Mouse (Mus musculus) kidney, embryonic 14.5 days (tissue): ENCODE data around the gene Lgi4. TPM values are rescaled to one million over a fixed set of nuclear protein-coding genes. Genes with fewer than 3 reads are reported as not detected.
A peak's percentile ranks its signal among the peaks of the same experiment; 100 is the strongest.

Source experiments
- ATAC-seq: fragments of 200-750 bp; cut with Nextera tagmentation; 2 replicates; pipeline ENCODE4 v1.8.0; 2017; ENCODE audit warnings: moderate number of reproducible peaks, mild to moderate bottlenecking, moderate TSS enrichment, moderate library complexity; ENCODE audit not compliant: low FRiP score, low TSS enrichment
- H3K27ac ChIP-seq: fragments of 300-500 bp; sonication (generic); 2 replicates; pipeline ENCODE4 v1.5.1; 2014; ENCODE audit warnings: low read depth, mild to moderate bottlenecking, low read length, moderate library complexity, mixed read lengths
- H3K27me3 ChIP-seq: fragments of 300-500 bp; sonication (generic); 2 replicates; pipeline ENCODE4 v1.6.1; 2014; ENCODE audit warnings: mild to moderate bottlenecking, low read length; ENCODE audit not compliant: control insufficient read depth, insufficient read depth
- H3K36me3 ChIP-seq: fragments of 300-500 bp; sonication (generic); 2 replicates; pipeline ENCODE4 v1.6.1; 2014; ENCODE audit warnings: low read length, mixed read lengths; ENCODE audit not compliant: control insufficient read depth, insufficient read depth
- H3K4me1 ChIP-seq: fragments of 300-500 bp; sonication (generic); 2 replicates; pipeline ENCODE4 v1.6.1; 2014; ENCODE audit warnings: low read length, mixed read lengths; ENCODE audit not compliant: control insufficient read depth, insufficient read depth
- H3K4me2 ChIP-seq: fragments of 300-500 bp; sonication (generic); replicated peaks from 2 replicates; pipeline ENCODE4 v1.6.1; 2014; ENCODE audit warnings: low read depth, mild to moderate bottlenecking, low read length
- H3K4me3 ChIP-seq: fragments of 300-500 bp; sonication (generic); 2 replicates; pipeline ENCODE4 v1.5.1; 2014; ENCODE audit warnings: mild to moderate bottlenecking, low read length
- H3K9ac ChIP-seq: fragments of 300-500 bp; sonication (generic); 2 replicates; pipeline ENCODE4 v1.6.1; 2014; ENCODE audit warnings: low read depth, mild to moderate bottlenecking, low read length, moderate library complexity
- H3K9me3 ChIP-seq: fragments of 300-500 bp; sonication (generic); 2 replicates; pipeline ENCODE4 v1.6.1; 2016; ENCODE audit warnings: low read length; ENCODE audit not compliant: control insufficient read depth
- WGBS: fragments of 180-500 bp; shearing (Covaris S2); extraction: QIAGEN DNeasy Blood & Tissue Kit; methylation state at CpG from one replicate; pipeline ENCODE4 v1.1.7; 2014; 5-methylcytosine and 5-hydroxymethylcytosine counted together
- polyA plus RNA-seq: library from polyadenylated mRNA; unstranded; fragments of >200 nt; fragmentation: Nextera tagmentation; extraction: Ambion mirVana; gene quantifications from 2 replicates; pipeline ENCODE4 v1.2.1, GENCODE M21; 2014

Gene Lgi4
- polyA plus RNA-seq, 1 experiment from 2014 or later: 0.47 TPM

DNA sequence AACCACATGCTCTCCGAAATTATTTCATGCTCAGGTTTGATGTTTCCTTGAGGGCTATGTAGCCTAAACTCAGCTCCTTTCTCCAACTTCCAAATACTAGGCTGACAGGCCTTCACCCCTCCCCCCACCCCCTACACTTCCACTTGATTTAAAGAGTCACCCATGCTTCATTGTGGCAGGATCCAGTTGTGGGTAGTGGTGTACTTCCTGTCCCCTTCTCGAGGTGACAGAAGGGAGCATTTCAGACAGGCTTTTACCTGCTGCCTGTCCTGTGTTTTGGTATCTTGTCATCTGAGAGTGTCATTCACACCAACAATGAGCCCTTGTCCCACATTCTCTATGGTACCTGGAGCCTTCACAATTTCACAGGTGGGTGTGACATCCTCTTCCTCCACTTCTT lies 28.1 kb downstream of the Lgi4 start:
- ATAC-seq: no peak
- 37% methylated on average over 2 of the region's 2 CpGs for WGBS
- Histone ChIP-seq H3K4me1 (no peaks in the 10 kb centered on the region), H3K9me3 (no peaks in the 10 kb centered on the region), H3K9ac (no peak overlapping the region), H3K4me3 (no peak overlapping the region), H3K27me3 (no peaks in the 10 kb centered on the region), H3K4me2 (no peak overlapping the region), H3K27ac (no peak overlapping the region), H3K36me3 (no peaks in the 10 kb centered on the region)

DNA sequence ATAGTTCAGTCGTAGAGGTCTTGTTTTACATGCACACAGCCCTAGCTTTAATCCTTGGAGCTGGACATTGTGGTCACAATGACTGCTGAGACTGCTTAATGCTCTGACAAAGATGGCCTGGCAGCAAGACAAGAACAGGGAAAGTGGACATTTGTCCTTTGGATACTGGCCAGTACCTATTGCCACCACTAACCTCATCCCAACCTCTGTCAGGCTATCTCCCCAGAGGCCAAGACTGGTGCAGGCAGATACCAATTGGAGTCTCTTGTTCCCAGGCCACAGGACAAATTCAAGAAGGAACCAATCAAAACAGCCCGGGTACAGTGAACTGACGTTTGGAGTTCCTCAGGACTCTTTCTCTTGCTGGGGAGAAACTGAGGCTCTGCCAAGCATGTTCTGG lies 29.1 kb downstream of the Lgi4 start:
- H3K9me3 ChIP-seq: no peaks in the 10 kb centered on the region
- no peak for ATAC-seq
- no peak overlapping the region for H3K4me2 ChIP-seq
- WGBS: 69% methylated on average over 3 of the region's 3 CpGs
- H3K4me1 ChIP-seq: no peaks in the 10 kb centered on the region
- no peaks in the 10 kb centered on the region for H3K27me3 ChIP-seq
- no peak overlapping the region for H3K9ac ChIP-seq
- no peak overlapping the region for H3K4me3 ChIP-seq
- no peak overlapping the region for H3K27ac ChIP-seq
- H3K36me3 ChIP-seq: no peaks in the 10 kb centered on the region

DNA sequence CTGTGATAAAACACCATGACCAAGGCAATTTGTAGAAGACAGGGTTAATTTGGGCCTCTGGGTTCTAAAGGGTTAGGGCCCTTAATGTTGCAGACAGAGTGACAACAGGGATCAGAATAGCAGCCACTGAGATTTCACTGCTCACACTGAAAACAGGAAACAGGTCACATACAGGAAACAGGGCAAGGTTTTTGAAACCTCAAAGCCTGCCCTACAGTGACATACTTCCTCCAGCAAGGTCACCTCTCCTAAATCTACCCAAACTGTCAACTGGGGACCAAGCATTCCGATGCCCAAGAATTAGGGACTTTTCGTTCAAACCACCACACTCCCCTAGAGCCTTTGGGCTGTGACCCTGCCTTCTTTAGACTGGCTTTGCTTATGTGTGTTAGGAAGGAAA lies 30.6 kb downstream of the Lgi4 start:
- no peak overlapping the region for H3K4me3 ChIP-seq
- H3K36me3 ChIP-seq: no peaks in the 10 kb centered on the region
- H3K9ac ChIP-seq: no peak overlapping the region
- no peak overlapping the region for H3K27ac ChIP-seq
- no peaks in the 10 kb centered on the region for H3K9me3 ChIP-seq
- 78% methylated on average over 2 of the region's 2 CpGs for WGBS
- H3K27me3 ChIP-seq: no peaks in the 10 kb centered on the region
- no peak overlapping the region for H3K4me2 ChIP-seq
- no peak for ATAC-seq
- H3K4me1 ChIP-seq: no peaks in the 10 kb centered on the region

DNA sequence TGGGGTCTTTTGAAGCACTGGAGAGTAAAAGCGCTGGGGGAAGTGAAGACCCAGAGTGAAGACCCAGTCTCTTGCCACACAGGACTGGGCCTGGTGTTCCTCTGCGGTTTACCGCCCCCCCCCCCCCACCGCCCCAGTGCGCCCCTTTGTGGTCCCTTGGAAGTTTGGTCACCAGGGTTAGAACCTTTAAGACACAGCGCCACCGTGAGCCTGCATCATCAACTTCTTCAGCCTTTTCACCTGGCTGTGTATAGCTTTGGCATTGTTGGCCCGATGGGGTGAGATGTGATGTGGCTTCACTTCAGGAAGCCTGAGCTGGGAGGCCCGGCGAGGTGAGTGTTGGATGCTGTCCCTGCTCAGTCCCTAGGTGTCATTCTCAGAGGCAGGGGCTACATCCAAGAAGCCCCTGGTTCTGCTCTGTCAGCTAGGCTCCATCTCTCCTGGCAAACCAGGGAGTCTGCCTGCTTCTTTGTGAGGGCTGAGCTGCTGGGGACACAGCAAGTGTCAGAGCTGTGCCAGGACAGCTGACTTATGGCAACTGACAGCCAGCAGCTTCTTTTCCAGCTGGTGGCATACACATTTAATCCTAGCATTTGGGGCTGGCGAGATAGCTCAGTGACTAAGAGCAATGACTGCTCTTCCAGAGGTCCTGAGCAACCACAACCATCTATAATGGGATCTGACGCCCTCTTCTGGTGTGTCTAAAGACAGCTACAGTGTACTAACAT lies 35.8 kb downstream of the Lgi4 start:
- H3K27me3 ChIP-seq: no peaks in the 10 kb centered on the region
- no peak overlapping the region for H3K4me2 ChIP-seq
- no peak overlapping the region for H3K4me3 ChIP-seq
- no peak overlapping the region for H3K27ac ChIP-seq
- no peak overlapping the region for H3K9ac ChIP-seq
- no peaks in the 10 kb centered on the region; the same call in 1 of the 2 replicates for H3K9me3 ChIP-seq
- no peaks in the 10 kb centered on the region for H3K4me1 ChIP-seq
- H3K36me3 ChIP-seq: no peaks in the 10 kb centered on the region
- WGBS: 38% methylated on average over 12 of the region's 12 CpGs
- ATAC-seq: no peak

DNA sequence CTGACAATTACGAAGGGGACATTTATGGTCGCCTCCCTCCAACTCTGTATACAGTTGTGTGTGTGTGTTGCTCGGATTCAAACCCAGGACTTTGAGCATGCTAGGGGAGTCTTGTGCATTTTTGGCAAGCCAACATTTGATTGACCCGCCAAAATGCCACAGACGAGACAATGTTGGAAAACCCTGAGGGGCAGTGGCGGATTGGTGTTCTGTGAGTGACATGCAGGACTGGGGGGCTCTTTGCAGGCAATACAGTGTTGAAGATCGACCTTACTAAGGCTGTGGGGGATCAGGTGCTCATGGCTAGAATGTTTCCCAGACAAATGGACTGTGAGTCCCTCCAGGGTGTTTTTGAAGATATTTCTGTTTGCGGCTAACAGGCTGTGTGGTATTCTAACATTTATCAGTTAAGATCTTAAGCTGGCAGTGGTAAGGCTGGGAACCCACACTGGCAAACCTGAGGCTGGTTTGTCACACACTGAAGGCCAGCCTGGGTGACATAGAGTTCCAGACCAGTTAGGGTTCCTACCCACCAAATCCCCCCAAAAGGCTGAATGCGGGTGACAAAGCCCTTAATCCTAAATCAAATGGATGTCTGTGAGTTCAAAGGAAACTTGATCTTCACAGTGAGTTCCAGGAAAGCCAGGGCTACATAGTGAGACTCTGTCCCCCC lies 37.9 kb downstream of the Lgi4 start:
- H3K36me3 ChIP-seq: no peaks in the 10 kb centered on the region
- WGBS: 74% methylated on average over 9 of the region's 9 CpGs
- H3K9ac ChIP-seq: no peak overlapping the region
- H3K27ac ChIP-seq: no peak overlapping the region
- no peak for ATAC-seq
- no peaks in the 10 kb centered on the region for H3K4me1 ChIP-seq
- H3K9me3 ChIP-seq: no peaks in the 10 kb centered on the region; the same call in 1 of the 2 replicates
- H3K4me3 ChIP-seq: no peak overlapping the region
- H3K4me2 ChIP-seq: no peak overlapping the region
- H3K27me3 ChIP-seq: no peaks in the 10 kb centered on the region

DNA sequence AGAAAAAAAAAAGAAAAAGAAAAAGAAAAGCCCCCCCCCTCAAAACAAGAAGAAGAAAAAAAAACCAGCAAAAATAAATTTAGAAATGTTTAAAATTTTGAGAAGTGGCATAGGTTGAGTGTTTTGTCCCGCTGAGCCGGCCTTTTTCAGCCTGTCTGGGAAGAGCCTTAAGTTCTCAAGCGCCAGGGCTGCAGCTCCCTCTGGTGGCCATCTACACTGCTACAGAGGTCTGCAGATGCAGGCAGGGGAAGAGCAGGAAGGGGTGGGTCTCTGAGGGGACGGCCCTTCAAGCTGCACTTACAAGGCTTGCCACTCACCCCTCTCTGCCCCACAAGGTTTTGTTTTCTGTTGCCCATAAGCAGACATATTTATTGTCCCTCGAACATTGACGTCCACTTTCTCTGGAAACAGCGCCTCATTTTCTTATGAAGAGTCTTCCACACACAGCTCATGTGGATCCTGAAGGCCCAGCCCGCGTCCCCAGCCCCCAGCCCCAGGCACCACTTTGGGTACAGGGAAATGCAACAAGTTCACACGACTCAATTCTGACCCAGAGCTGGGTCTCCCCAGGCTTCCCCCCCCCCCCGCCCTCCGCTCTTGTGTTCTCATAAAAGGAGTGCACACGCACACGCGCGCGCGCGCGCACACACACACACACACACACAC lies 38.6 kb downstream of the Lgi4 start:
- peak; percentile 92 for ATAC-seq
- Histone ChIP-seq H3K9ac (0 out of 2 replicates have a peak overlapping the region, but pooled peaks have one; percentile 12), H3K9me3 (no peaks in the 10 kb centered on the region; the same call in 1 of the 2 replicates), H3K36me3 (no peaks in the 10 kb centered on the region), H3K4me3 (peak overlapping the region; percentile 13; the same call in 1 of the 2 replicates), H3K4me1 (no peaks in the 10 kb centered on the region), H3K4me2 (peak overlapping the region; percentile 33), H3K27ac (no peak overlapping the region), H3K27me3 (no peaks in the 10 kb centered on the region)
- 37% methylated on average over 19 of the region's 20 CpGs for WGBS

DNA sequence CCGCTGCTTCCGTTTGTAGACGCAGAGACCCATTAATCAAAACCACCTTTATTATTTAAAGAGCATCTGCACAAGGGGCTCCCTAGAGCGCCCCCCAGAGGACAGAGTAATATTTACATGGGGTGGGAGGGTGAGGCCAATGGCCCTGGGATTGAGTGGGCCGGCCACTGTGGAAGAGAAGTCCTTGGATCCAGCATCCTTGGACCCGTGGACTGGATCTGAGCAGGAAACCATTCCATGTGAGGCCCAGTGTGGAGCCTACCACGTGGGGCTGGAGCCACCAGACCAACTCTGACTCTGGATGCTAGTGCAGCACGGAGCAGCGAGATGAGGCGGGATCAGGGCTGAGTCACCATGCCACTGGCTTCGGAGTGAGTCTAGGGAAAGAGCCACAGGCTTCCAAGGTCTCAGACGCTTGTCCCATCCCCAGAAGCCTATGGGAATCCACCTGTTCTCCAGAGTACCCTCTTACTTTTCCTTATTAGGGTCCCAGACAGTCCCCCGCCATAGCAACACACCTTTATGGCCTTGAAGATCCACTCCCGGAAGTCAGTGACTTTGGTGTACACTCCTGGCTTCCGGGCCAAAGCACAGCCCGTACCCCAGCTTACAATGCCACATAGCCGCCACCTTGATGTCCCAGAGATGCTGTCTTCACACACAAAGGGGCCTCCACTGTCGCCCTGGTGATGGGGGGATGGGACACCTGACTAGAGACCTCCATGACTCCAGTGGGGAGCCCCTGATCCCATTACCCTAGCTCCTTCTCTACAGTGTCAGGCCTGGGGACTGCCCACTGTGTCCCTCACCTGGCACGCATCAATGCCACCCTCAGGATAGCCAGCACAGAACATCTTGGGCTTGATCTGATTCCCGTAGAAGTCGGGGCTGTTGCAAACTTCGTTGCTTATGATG lies 39.8 kb downstream of the Lgi4 start:
- 75% methylated on average over 22 of the region's 22 CpGs for WGBS
- Histone ChIP-seq H3K9ac (no peak overlapping the region), H3K4me1 (no peaks in the 10 kb centered on the region), H3K9me3 (no peaks in the 10 kb centered on the region; the same call in 1 of the 2 replicates), H3K27me3 (no peaks in the 10 kb centered on the region), H3K36me3 (no peaks in the 10 kb centered on the region), H3K4me2 (no peak overlapping the region), H3K27ac (no peak overlapping the region), H3K4me3 (no peak overlapping the region)
- no peak for ATAC-seq

DNA sequence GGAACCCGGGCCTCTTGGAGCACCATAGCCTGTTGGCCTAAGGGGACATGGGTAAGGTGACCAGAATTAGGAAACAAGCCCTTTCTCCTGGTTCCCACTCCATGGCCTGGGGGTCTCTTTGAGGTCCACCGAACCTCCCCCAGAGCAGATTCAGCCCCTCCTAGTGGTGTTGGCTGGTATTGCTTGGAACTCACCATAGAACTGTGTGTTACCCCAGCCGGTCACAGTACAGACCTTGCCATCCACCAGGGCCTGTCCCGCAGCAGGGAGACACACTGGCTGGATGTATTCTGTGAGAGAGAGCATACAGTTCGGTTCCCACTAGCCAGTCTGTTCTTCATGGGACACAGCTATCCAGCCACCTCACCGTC lies 40.5 kb downstream of the Lgi4 start:
- no peaks in the 10 kb centered on the region for H3K36me3 ChIP-seq
- no peak overlapping the region for H3K9ac ChIP-seq
- no peak overlapping the region for H3K27ac ChIP-seq
- H3K4me3 ChIP-seq: no peak overlapping the region
- ATAC-seq: no peak
- no peaks in the 10 kb centered on the region for H3K27me3 ChIP-seq
- H3K4me1 ChIP-seq: no peaks in the 10 kb centered on the region
- 86% methylated on average over 6 of the region's 6 CpGs for WGBS
- H3K9me3 ChIP-seq: no peaks in the 10 kb centered on the region; the same call in 1 of the 2 replicates
- H3K4me2 ChIP-seq: no peak overlapping the region
